ENCODE assay signal across 12 mouse cellular contexts in genomic region chr1:97647037-97647436, GRCm38 (mm10). TPM values are rescaled to one million over a fixed set of nuclear protein-coding genes. Genes with fewer than 3 reads are reported as not detected.
DNase-seq lines count a peak whose midpoint lies in the region; ATAC-seq and TF ChIP-seq lines count a peak whose summit lies in the region.
"Had no signal": no experiment of that assay in that cellular context is flagged by ENCODE, and none has a peak within 500 bp of the region (broad histone marks: within the 10 kb centered on the region; RNA-seq: fewer than 3 reads in every experiment).

No protein-coding gene starts in this region.

- no peak overlapping the region for H3K4me3 ChIP-seq in testis, adult 2 months (ENCODE audit: control insufficient read depth, low read depth, low read length)
- H3K4me3 ChIP-seq in liver, embryonic 14.5 days (ENCODE audit: insufficient read depth in 1 of 2, low read depth in 2 of 2, low read length in 2 of 2), result no peak overlapping the region
- H3K4me3 ChIP-seq in midbrain, embryonic 16.5 days (ENCODE audit: low read depth, low read length), result no peak overlapping the region
- H3K4me3 ChIP-seq: erythroblast, embryonic 14.5 days; heart, embryonic 15.5 days; limb, embryonic 15.5 days had no signal

- H3K27ac ChIP-seq in testis, adult 2 months (ENCODE audit: control insufficient read depth, insufficient read depth, low read depth, low read length), result no peak overlapping the region
- H3K27ac ChIP-seq in liver, embryonic 14.5 days, result no peak overlapping the region
- no peak overlapping the region for H3K27ac ChIP-seq in midbrain, embryonic 16.5 days (ENCODE audit: low read length)
- H3K27ac ChIP-seq: heart, embryonic 15.5 days; limb, embryonic 15.5 days had no signal

- no peaks in the 10 kb centered on the region for H3K36me3 ChIP-seq in testis, adult 2 months (ENCODE audit: control insufficient read depth, insufficient read depth, low read length)
- H3K36me3 ChIP-seq in liver, embryonic 14.5 days (replicated peaks; ENCODE audit: control insufficient read depth, insufficient read depth, low read depth), result peaks cover 52% of the 10 kb centered on the region
- H3K36me3 ChIP-seq in midbrain, embryonic 16.5 days (ENCODE audit: control insufficient read depth, insufficient read depth, low read length), result peaks cover 3% of the 10 kb centered on the region; the same call in 1 of the 2 replicates

- 89% methylated on average over 1 of the region's 1 CpGs for WGBS in liver, embryonic 14.5 days (ENCODE audit: insufficient replicate concordance)
- WGBS in midbrain, embryonic 16.5 days, result 92% methylated on average over 1 of the region's 1 CpGs

- H3K4me2 ChIP-seq in liver, embryonic 14.5 days (ENCODE audit: low read depth), result no peak overlapping the region
- H3K4me2 ChIP-seq in midbrain, embryonic 16.5 days (ENCODE audit: low read length), result no peak overlapping the region
- H3K4me2 ChIP-seq: heart, embryonic 15.5 days; limb, embryonic 15.5 days had no signal

- peak; percentile 52; the same call in 1 of the 2 replicates for TF ChIP-seq CTCF in testis, adult 2 months (IDR thresholded peaks at IDR 0.05; ENCODE audit: control insufficient read depth, insufficient read depth, insufficient replicate concordance, low read depth, low read length)
- TF ChIP-seq CTCF in liver, embryonic 14.5 days (IDR thresholded peaks at IDR 0.05; ENCODE audit: low read depth), result peak; percentile 80

- H3K27me3 ChIP-seq in testis, adult 2 months (ENCODE audit: control insufficient read depth, insufficient read depth, low read length), result no peaks in the 10 kb centered on the region
- no peaks in the 10 kb centered on the region for H3K27me3 ChIP-seq in liver, embryonic 14.5 days (ENCODE audit: control insufficient read depth, insufficient read depth, low read length)
- no peaks in the 10 kb centered on the region for H3K27me3 ChIP-seq in midbrain, embryonic 16.5 days (ENCODE audit: control insufficient read depth, insufficient read depth, low read depth, low read length)
- H3K27me3 ChIP-seq: heart, embryonic 15.5 days; limb, embryonic 15.5 days had no signal

- H3K9me3 ChIP-seq in liver, embryonic 14.5 days (ENCODE audit: control insufficient read depth, low read length), result no peaks in the 10 kb centered on the region
- no peaks in the 10 kb centered on the region for H3K9me3 ChIP-seq in midbrain, embryonic 16.5 days (replicated peaks; ENCODE audit: control insufficient read depth, low read length, poor library complexity, severe bottlenecking)
- H3K9me3 ChIP-seq: heart, embryonic 15.5 days; limb, embryonic 15.5 days had no signal

- H3K9ac ChIP-seq in liver, embryonic 14.5 days (replicated peaks), result no peak overlapping the region
- no peak overlapping the region for H3K9ac ChIP-seq in midbrain, embryonic 16.5 days (ENCODE audit: low read depth, low read length)
- H3K9ac ChIP-seq: heart, embryonic 15.5 days; limb, embryonic 15.5 days had no signal

- no peaks in the 10 kb centered on the region for H3K4me1 ChIP-seq in testis, adult 2 months (ENCODE audit: control insufficient read depth, insufficient read depth, low read length)
- peaks cover 9 to 16% of the 10 kb centered on the region in 2 experiments; a peak in 3 of 4 replicates for H3K4me1 ChIP-seq in liver, embryonic 14.5 days (replicated peaks; ENCODE audit: control insufficient read depth in 2 of 2, insufficient read depth in 2 of 2, low read length in 1 of 2)
- H3K4me1 ChIP-seq in midbrain, embryonic 16.5 days (ENCODE audit: control insufficient read depth, insufficient read depth, low read length), result no peaks in the 10 kb centered on the region
- H3K4me1 ChIP-seq: limb, embryonic 15.5 days had no signal

- no peak for ATAC-seq in liver, embryonic 14.5 days (ENCODE audit: insufficient read depth)
- ATAC-seq in midbrain, embryonic 16.5 days, result no peak

- no peak for TF ChIP-seq POLR2A in testis, adult 2 months (IDR thresholded peaks at IDR 0.05; ENCODE audit: control insufficient read depth, low read depth, low read length)

- DNase-seq in heart, postnatal 4 days, result peak; percentile 20
- no peak for DNase-seq in heart, adult 9 months (ENCODE audit: low spot score in 2 of 2)
- no peak for DNase-seq in testis, postnatal 14 days (ENCODE audit: low spot score)
- DNase-seq in liver, embryonic 14.5 days (ENCODE audit: low read depth in 3 of 3, low spot score in 3 of 3), result no peak
- DNase-seq in thymus, postnatal 36 days, result peak; percentile 35 to 44
- DNase-seq in right cerebral cortex, postnatal 36 days (ENCODE audit: low spot score in 2 of 2), result no peak
- DNase-seq: cerebellum, adult 11-12 months had no signal

- no peak for TF ChIP-seq EP300 in liver, embryonic 14.5 days (IDR thresholded peaks at IDR 0.05; ENCODE audit: low read depth)

RNA-seq across cellular contexts. Expression of gene D1Ertd622e, which starts 14.8 kb away (rescaled TPM):
- 1 to 10 TPM; 7.9 to 9.0 TPM for total RNA-seq in heart, postnatal 4 days (2021)
- 6.8 and 7.2 TPM in 2 replicates for polyA plus RNA-seq in testis, adult 2 months (2012; rRNA removed)
- 29.7 and 33.8 TPM in 2 replicates for polyA plus RNA-seq in liver, embryonic 14.5 days (2012; rRNA removed)
- 48.9 and 53.5 TPM in 2 replicates for polyA plus RNA-seq in liver, embryonic 14.5 days (2014; fragmentation: Nextera tagmentation; extraction: Ambion mirVana)
- polyA plus RNA-seq in midbrain, embryonic 16.5 days (2015; fragmentation: Nextera tagmentation; extraction: Ambion mirVana), result 64.9 and 75.9 TPM in 2 replicates

Comparison
In these comparisons a context has a peak if more than half of its experiments do, and no peak if none do; other contexts are left out.
1. DNase-seq: peak in heart, postnatal 4 days (single experiment) and thymus, postnatal 36 days (2 of 2); none in heart, adult 9 months (0 of 2), testis, postnatal 14 days (single experiment), liver, embryonic 14.5 days (0 of 3) and right cerebral cortex, postnatal 36 days (0 of 2).